Mouse (Mus musculus) right cerebral cortex, postnatal 14 days (tissue): ENCODE results near the gene Stx11.
"Not testable (repeated sequence)": the region's sequence is repeated elsewhere in the genome, so short reads cannot be mapped to it uniquely, and the experiment has no call there.

ENCODE experiments used
- DNase-seq: peaks from one replicate; pipeline ENCODE4 v3.0.0; 2022

Stx11 gene

GRCm38 (mm10) chr10:12955831-12956230 lies 8.3 kb downstream of the Stx11 start:
- DNase-seq, result no peak

DNA sequence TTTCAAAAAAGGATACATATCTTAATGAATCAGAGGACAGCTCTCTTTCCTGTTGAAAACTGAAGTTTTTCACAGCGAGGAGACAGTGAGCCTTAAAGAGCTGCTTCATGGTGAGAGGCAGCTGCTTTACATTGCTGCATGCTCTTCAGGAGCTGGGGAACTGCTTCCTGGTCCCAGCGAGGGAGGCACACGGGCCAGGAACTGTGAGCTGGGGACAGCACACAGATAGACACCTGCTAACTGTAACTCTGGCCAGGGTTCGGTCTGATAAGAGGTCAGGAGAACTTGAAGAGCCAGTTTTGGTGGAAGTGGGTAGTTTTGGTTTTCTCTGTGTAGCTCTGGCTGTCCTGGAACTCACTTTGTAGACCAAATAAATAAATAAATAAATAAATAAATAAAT lies 12.7 kb downstream of the Stx11 start:
- DNase-seq, result not testable (repeated sequence)

DNA sequence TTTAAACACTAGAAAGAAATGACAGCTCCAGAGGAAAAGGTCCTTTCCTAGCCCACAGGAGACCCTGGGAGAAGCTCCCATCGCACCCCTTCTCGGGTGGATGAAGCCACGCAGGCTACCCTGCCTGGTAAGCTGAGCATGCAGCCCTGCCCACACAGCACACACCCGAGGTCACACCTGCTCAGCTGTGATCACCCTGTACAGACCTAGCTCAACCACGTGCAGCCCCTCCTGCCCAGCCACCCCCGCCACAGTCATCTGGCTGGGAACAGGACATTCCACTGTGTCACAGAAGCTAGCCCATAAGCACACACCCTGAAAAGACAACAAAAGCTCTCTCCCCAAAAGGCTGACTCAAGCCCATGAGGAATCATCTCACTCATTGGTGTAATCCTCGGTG lies 14.8 kb downstream of the Stx11 start:
- no peak for DNase-seq

DNA sequence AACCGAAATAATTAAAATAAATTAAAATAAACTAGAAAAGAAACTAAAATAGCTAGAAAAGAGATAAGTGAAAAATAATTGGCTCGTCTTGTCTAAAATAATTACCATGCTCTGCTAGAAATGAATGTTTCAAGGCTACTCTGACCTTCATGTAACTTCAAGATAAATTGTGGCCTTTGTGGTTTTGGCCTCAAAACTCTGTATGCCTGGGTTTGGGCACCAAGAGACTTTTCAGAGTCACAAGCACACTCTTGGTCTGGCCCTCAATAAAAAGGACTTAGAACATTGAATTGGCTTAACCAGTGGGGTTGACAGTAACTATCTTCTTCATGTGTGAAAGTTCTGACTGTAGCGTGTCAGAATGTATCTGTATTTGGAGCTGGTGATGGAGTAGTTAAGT lies 16.5 kb downstream of the Stx11 start:
- no peak for DNase-seq

DNA sequence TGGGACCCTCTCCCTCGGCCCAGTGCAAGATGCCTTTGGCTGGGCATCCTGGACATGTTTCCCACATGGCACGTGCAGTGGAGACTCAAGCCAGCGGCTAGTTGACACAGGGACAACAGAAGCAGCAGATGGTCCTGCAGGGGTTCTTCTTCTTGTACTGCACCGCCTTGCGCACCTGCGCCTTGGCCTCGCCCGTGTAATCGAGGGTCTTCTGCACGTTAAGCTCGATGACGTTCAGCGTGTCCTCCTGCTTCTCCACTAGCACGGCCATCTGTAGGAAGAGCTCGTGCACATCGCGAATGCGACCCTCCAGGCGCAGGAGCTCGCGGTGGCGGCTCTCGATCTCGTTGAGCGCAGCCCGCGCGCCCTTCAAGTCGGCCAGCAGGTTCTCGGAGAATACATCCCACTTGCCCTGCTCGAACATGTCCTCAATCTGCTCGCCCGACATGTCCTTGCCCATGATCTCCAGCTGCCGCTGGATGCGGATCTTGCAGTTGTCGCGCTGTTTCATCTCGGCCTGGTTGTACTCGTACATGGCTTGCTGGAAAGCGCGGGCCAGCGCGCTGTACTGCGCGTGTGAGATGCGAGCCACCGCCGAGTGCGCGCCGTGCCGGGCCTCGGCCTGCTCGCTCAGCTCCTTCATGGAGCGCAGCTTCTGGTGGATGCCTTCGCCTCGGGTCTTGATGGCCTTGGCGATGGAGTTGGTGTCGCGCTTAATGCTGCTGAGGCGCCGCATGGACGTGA lies 22.9 kb downstream of the Stx11 start:
- peak; percentile 46 for DNase-seq

GRCm38 (mm10) chr10:12938763-12939162 lies 25.3 kb downstream of the Stx11 start:
- DNase-seq, result no peak

GRCm38 (mm10) chr10:12936079-12936478 lies 28.0 kb downstream of the Stx11 start:
- no peak for DNase-seq

GRCm38 (mm10) chr10:12935575-12935974 lies 28.5 kb downstream of the Stx11 start:
- DNase-seq, result no peak

GRCm38 (mm10) chr10:12931492-12932400 lies 32.4 kb downstream of the Stx11 start:
- no peak for DNase-seq

DNA sequence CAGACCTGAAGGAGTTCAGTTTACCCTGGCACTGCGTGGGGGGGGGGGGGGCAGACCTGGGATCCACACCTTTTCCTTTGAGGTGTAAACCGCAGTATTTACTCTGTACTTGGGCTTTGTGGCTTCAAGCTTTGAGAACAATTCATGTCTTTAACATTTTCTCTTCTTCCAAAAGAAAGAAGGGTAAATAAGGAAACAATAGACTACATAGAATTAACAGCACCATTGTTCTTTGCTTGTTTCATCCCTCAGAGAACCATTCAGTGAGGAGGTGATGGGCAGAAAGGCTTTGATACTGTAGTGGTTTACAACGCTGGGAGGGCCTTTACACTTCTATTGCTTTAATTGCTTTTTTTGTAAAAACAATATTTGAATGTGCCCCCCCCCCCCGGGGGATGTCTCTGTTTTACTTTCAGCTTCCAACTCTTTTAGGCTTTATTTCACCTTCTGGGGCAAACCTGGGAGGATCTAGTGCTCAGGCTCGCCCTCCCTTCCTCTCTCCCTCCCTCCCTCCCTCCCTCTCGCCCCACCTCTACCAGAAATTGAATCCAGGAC lies 33.7 kb downstream of the Stx11 start:
- DNase-seq, result no peak

DNA sequence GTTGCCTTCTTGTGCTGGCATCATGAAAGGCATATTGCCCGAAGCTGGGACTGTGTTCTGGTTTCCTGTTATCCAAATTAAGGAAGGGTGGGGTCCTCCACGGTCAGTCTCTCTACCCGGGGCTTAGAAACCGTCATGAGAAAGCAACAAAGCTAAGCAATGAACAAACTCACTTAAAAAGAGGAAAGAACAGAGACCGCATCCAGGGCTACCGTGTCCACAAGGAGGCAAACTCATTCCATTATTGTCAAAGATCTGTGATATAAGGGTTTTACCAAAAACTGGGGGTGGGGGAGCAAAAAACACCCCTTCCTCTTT lies 34.3 kb downstream of the Stx11 start:
- DNase-seq, result no peak

DNA sequence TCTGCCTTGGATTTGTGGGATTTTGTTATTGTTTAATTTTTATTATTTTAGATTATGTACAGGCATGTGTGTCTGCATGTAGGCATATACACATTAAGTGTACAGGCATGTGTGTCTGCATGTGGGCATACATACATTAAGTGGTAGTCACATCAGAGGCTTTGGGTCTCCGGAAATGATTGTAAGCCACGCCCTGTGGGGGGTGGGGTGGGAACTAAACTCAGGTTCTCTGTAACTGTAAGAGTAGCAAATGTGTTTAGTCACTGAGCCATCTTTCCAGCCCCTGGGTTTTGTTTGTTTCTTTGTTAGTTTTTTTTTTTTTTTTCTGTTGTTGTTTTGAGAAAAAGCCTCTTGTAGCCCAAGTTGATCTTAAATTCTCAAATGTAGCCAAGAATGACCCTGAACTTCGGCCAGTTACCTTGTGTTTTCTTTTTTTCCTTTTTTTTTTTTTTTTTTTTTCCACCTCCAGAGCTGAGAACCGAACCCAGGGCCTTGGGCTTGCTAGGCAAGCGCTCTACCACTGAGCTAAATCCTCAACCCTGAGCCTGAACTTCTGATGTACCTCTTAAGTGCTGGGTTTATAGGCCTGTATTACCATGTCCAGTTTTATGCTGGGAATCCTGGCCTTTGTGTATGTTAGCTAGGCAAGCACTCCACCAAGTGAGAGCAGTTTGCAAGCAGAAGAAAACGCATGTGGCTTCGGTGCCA lies 34.8 kb downstream of the Stx11 start:
- no peak for DNase-seq

DNA sequence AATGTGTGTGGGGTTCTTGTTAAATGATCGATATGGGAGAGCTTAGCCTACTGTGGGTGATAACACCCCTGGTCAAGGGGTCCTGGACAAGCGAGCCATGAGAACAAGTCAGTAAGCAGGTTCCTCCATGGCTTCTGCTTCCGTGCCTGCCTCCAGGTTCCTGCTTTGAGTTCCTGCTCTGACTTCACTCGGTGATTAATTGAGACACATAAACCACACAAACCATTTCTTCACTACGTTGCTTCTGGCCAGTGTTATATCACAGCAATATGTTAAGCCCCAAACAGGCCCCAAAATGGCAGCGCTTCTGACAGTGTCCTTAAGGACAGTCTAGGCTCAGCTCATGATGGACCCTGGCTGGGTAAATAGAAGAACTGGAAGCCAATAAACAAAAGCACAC lies 35.9 kb downstream of the Stx11 start:
- no peak for DNase-seq

DNA sequence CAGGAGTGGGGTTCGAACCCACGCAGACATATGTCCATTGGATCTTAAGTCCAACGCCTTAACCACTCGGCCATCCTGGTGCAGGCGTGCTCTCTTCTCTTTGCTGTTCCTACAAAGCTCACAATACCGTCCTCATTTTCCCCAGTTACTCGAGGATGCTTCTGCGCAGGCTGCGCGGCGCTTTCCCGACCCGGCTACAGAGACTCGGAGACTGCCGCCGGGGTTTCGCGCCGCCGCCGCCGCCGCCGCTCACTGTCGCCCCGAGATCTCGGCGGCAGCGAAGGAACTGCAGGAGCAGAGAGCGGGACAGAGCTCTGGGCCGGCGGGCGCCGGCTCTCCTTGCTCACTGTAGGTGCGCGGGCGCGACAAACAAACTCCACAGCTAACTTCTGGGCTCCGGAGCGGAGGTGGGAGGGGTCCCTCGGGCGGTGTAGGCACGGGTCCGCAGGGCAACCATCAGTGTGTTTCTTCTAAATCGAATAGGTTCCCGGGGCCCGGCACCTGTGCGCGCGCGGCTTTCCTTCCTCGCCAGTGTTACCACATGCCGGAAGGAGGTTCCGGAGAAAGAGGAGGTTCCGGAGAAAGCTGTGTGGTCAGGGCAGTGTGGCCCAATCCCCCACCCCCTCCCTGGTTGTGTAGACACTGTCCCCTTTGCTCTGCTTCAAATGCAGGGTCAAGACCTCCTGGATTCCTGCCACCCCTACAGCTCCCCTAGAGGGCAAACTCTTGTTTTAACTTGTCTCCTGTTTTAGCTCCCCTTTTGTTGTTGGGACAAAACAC lies 41.3 kb downstream of the Stx11 start:
- DNase-seq, result peak; percentile 84

DNA sequence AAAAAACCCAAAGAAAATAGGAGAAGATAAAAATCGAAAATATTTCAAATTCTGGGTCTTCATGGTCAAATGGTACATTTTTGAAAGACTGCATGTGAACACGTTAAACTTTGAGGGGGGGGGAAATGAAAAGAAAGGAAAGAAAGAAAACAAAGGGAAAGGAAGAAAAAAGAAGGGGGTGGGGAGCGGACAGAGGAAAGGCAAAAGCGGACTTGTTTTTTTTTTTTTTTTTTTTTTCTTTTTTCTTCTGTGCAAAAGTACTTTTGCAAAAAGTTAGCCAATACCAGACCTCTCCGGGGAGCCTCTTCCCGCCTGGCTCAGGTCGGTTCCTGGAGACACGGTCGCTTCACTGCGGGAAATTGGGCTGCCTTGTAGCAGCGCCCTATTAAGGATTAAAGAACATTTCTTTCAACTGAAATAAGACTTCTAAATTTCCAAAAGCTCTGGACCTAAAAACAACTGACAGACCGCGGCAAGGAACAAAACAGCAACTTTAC lies 42.0 kb downstream of the Stx11 start:
- DNase-seq, result no peak

GRCm38 (mm10) chr10:12921551-12922040 lies 42.5 kb downstream of the Stx11 start:
- no peak for DNase-seq

DNA sequence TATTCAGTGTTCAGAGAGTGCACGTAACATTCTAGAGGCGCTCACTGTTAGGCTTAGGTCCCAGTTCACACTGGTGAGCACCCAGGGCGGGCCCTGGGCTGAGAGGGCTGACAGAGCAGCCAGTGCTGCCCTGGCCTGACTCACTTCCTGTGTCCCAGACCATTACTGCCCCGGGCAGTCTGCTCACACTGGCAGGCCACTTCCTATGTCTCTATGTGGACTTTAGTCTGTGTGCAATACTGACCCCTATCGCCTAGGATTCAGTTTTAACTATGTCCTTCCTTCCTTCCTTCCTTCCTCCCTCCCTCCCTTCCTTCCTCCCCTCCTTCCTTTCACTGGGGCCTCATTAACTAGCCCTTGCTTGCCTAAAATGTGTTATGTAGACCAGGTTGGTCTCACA lies 44.8 kb downstream of the Stx11 start:
- no peak for DNase-seq

DNA sequence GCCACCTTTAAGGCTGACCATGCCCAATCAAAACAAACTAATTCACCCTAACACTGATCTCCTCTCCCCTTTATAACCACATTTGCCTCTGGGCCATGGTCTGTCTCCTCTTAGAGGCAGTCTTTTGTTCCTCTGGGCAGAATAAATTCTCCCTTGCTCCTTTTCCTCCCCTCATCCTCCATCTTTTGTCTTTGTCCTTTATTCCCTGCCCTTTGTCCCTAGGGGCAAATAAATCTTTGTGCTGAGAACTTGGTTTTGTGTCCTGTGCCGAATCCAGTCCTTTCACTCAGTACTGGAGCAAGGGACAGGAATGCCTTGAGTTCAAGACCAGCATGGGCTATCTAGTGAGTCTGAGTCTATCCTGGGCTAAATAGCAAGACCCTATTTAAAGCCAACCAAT lies 46.5 kb downstream of the Stx11 start:
- DNase-seq, result no peak

- no peak for DNase-seq
Measured at GRCm38 (mm10) chr10:12916376-12916775, 47.7 kb downstream of the Stx11 start.

GRCm38 (mm10) chr10:12915826-12916225 lies 48.3 kb downstream of the Stx11 start:
- no peak for DNase-seq

- no peak for DNase-seq
Measured at GRCm38 (mm10) chr10:12914203-12914602, 49.9 kb downstream of the Stx11 start.

DNA sequence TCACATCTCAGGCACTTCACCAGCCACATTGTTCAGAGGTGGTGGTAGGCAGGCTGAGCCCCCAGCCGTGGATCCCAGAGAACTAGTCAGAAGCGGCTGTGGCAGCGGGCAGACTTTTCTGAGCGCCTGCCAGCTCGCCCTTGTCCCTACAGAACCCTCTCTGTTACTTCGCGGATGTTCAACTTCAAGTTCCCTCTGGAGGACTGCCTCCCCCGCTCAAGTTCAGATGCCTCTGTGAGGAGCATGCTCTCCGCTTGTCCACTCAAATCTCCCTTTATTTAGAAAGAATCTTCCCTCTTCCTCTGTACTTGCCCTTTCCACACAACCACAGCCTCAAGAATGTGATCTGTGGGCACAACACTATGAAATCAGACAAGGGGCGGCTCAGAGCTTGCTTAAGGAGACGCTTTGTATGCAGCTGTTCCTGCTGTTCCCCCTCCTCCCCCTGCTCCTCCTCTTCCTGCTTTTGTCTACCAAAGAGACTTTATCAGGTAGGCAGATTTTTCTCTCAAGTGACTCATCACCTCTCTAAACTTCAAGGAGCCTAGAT lies 52.0 kb downstream of the Stx11 start:
- DNase-seq, result peak; percentile 47
